Mouse (Mus musculus): ENCODE results near the gene Rxfp1. TPM values are rescaled to one million over a fixed set of nuclear protein-coding genes. Genes with fewer than 3 reads are reported as not detected.

Rxfp1 gene
- 0.08 TPM for polyA plus RNA-seq (2014; fragmentation: Illumina TruSeq; extraction: RNeasy Lipid Tissue Mini Kit (QIAGEN cat#74804); ENCODE audit: low read depth, low replicate concordance)

DNA sequence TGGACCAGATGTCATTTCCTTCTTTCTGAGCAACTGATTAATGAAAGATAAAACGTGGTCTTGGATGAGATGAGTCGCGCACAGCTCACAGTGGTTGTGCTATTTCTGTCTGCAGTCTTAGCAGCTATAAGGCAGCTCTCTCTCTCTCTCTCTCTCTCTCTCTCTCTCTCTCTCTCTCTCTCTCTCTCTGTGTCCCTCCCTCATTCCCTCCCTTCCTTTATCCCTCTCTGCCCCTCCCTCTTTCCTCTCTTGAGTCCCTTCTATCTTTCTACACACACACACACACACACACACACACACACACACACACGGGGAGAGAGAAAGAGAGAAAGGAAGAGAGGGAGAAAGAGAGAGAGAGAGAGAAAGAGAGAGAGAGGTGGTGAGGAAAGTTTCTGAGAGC, at the start of gene Rxfp1:
Rxfp1 (minus strand) TSS at position 101 of the 400 bp plus-strand sequence.

DNA sequence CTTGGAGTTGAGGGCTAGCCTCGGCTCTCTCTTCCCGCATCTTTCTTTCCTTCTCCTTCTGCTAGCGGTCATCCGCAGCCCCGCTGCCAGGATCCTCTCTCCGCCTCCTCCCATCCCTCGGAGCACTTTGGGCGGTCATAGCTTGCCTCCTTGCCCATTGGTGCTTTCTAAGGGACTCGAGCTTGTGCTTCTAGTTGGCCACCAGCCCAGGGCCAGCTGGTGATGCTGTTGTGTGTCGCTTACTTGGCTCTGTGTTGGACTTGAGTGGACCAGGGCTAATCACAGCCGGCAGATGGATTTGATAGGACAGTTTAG, 108.3 kb downstream of the Rxfp1 start, which contains the start of gene Etfdh:
Etfdh (minus strand) TSS at position 85 of the 315 bp plus-strand sequence.

DNA sequence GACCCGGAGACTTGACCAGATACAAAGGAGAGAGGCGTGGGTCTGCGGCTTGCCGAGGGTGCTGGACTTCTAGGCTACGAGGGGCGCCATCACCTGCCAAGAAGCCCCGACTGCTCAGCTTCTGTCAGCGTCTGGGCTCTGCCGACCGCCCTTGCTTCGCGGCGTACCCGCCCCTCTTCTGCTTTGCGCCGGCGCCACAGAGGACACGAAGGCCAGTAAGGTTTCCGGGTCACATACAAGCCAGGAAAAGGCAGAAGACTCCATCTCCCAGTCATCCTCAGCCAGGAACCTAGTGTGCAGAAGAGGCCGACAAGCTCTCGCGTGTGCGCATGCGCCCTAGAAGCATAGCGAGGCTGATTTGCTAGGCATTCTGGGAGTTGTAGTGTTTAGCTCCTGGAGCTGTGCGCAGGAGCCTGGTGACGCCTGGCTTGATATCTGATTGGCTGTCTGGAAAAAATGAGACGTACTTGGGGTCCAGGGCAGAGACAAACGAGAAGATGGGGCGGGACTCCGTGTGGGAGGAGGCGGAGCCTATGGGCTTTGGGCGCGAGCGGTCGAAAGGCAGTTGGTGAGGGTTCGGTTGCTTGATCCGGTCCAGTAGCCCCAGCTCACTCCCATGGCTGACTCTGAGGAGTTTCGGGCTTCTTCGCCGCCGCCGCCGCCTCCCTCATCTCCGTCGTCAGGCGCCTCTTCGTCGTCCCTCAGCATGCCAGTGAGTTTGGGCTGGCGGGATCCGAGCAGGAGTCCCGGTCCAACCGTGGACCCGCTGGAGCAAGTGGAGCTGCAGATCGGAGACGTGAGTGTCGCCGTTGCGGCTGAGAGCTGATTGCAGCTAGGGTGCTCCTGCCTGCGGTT, 108.9 kb downstream of the Rxfp1 start, which contains the start of gene 4930579G24Rik:
4930579G24Rik (plus strand) TSS at position 519 of the 855 bp plus-strand sequence.

Other genes with a start within 250 kb of the Rxfp1 start
- 30.4 TPM for gene Fnip2, start 170.1 kb downstream of the Rxfp1 start, polyA plus RNA-seq (2014; fragmentation: Illumina TruSeq; extraction: RNeasy Lipid Tissue Mini Kit (QIAGEN cat#74804); ENCODE audit: low read depth, low replicate concordance)
- 127 TPM for gene Ppid, start 146.5 kb downstream of the Rxfp1 start, polyA plus RNA-seq (2014; fragmentation: Illumina TruSeq; extraction: RNeasy Lipid Tissue Mini Kit (QIAGEN cat#74804); ENCODE audit: low read depth, low replicate concordance)
- gene 4930579G24Rik, start 108.8 kb downstream of the Rxfp1 start, polyA plus RNA-seq (2014; fragmentation: Illumina TruSeq; extraction: RNeasy Lipid Tissue Mini Kit (QIAGEN cat#74804); ENCODE audit: low read depth, low replicate concordance): 3.4 TPM
- 382 TPM for gene Etfdh, start 108.4 kb downstream of the Rxfp1 start, polyA plus RNA-seq (2014; fragmentation: Illumina TruSeq; extraction: RNeasy Lipid Tissue Mini Kit (QIAGEN cat#74804); ENCODE audit: low read depth, low replicate concordance)
- gene Tmem144, start 114.9 kb upstream of the Rxfp1 start, polyA plus RNA-seq (2014; fragmentation: Illumina TruSeq; extraction: RNeasy Lipid Tissue Mini Kit (QIAGEN cat#74804); ENCODE audit: low read depth, low replicate concordance): 20.0 TPM
- gene Fam198b, start 146.7 kb upstream of the Rxfp1 start, polyA plus RNA-seq (2014; fragmentation: Illumina TruSeq; extraction: RNeasy Lipid Tissue Mini Kit (QIAGEN cat#74804); ENCODE audit: low read depth, low replicate concordance): 4.4 TPM

Data from kidney, adult 10 weeks (tissue).